ENCODE assay signal across 15 mouse cellular contexts in the genomic region with DNA sequence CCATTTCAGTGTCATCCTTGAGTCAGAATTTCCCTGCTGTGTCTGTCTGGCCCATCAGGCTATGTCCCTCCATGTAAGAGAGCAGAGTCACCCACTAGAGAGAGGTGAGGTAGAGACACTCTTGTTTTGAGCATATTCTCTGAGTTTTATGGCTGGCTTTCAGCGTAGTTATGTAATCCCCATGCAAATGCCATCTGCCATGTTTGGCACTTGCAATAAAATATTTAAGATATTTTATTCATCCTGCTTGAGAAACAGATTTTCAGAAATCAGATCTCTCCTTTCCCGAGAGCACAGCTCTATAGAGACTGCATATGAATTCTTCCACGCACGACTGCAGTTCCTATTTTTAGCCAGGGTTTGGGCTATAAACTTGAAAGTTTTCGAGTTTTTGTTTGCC.
DNase-seq lines count a peak whose midpoint lies in the region; ATAC-seq and TF ChIP-seq lines count a peak whose summit lies in the region.
"Had no signal": no experiment of that assay in that cellular context is flagged by ENCODE, and none has a peak within 500 bp of the region (broad histone marks: within the 10 kb centered on the region; RNA-seq: fewer than 3 reads in every experiment).

No protein-coding gene starts in this region.

- H3K4me3 ChIP-seq in forebrain, postnatal 0 days (ENCODE audit: low read depth, low read length): no peak overlapping the region
- H3K4me3 ChIP-seq in forebrain, embryonic 13.5 days: no peak overlapping the region
- H3K4me3 ChIP-seq in liver, embryonic 11.5 days (ENCODE audit: low read depth, low read length): no peak overlapping the region
- H3K4me3 ChIP-seq: embryonic facial prominence, embryonic 15.5 days; intestine, embryonic 15.5 days; limb, embryonic 12.5 days; myocyte had no signal

- no peak overlapping the region for H3K27ac ChIP-seq in forebrain, postnatal 0 days (ENCODE audit: low read depth, low read length)
- no peak overlapping the region for H3K27ac ChIP-seq in forebrain, embryonic 13.5 days
- H3K27ac ChIP-seq in liver, embryonic 11.5 days (ENCODE audit: low read depth, low read length): no peak overlapping the region
- H3K27ac ChIP-seq: embryonic facial prominence, embryonic 15.5 days; intestine, embryonic 15.5 days; limb, embryonic 12.5 days had no signal

- H3K4me2 ChIP-seq in forebrain, postnatal 0 days (ENCODE audit: low read depth): no peak overlapping the region
- H3K4me2 ChIP-seq in forebrain, embryonic 13.5 days: no peak overlapping the region
- H3K4me2 ChIP-seq in liver, embryonic 11.5 days: no peak overlapping the region
- H3K4me2 ChIP-seq: embryonic facial prominence, embryonic 15.5 days; intestine, embryonic 15.5 days; limb, embryonic 12.5 days; lung, embryonic 14.5 days had no signal

- peak; percentile 70 for DNase-seq in forebrain, postnatal 0 days
- DNase-seq in cerebellum, postnatal 25 days: peak; percentile 39 to 58
- DNase-seq in layer of hippocampus, adult 9-11 months: peak; percentile 64
- DNase-seq in right cerebral cortex, postnatal 25 days: peak; percentile 55
- DNase-seq in adrenal gland, postnatal 25 days: no peak
- no peak for DNase-seq in liver, embryonic 11.5 days (ENCODE audit: low spot score)
- no peak for DNase-seq in thymus, postnatal 4 days
- DNase-seq: B cell, adult 2 months; heart, postnatal 4 days; lung, embryonic 14.5 days had no signal

- H3K36me3 ChIP-seq in forebrain, postnatal 0 days (ENCODE audit: insufficient read depth): no peaks in the 10 kb centered on the region
- no peaks in the 10 kb centered on the region for H3K36me3 ChIP-seq in forebrain, embryonic 13.5 days (ENCODE audit: poor library complexity, severe bottlenecking)
- no peaks in the 10 kb centered on the region for H3K36me3 ChIP-seq in liver, embryonic 11.5 days (ENCODE audit: control insufficient read depth, insufficient read depth, low read length)
- H3K36me3 ChIP-seq: embryonic facial prominence, embryonic 15.5 days; intestine, embryonic 15.5 days; limb, embryonic 12.5 days had no signal

- WGBS in forebrain, postnatal 0 days: 41% methylated on average over 5 of the region's 5 CpGs
- WGBS in forebrain, embryonic 13.5 days: 83% methylated on average over 5 of the region's 5 CpGs
- WGBS in liver, embryonic 11.5 days: 84% methylated on average over 5 of the region's 5 CpGs

- peak; percentile 76 for ATAC-seq in forebrain, postnatal 0 days
- no peak for ATAC-seq in forebrain, embryonic 13.5 days
- ATAC-seq in liver, embryonic 11.5 days (replicated peaks; ENCODE audit: low FRiP score): no peak
- ATAC-seq: intestine, embryonic 15.5 days had no signal

- H3K9me3 ChIP-seq in forebrain, postnatal 0 days (ENCODE audit: low read length): no peaks in the 10 kb centered on the region
- H3K9me3 ChIP-seq in forebrain, embryonic 13.5 days (replicated peaks): no peaks in the 10 kb centered on the region
- H3K9me3 ChIP-seq in liver, embryonic 11.5 days (ENCODE audit: control insufficient read depth, low read length): no peaks in the 10 kb centered on the region
- H3K9me3 ChIP-seq: embryonic facial prominence, embryonic 15.5 days; intestine, embryonic 15.5 days; limb, embryonic 12.5 days had no signal

- no peak overlapping the region for H3K9ac ChIP-seq in forebrain, postnatal 0 days
- H3K9ac ChIP-seq in forebrain, embryonic 13.5 days: no peak overlapping the region
- H3K9ac ChIP-seq in liver, embryonic 11.5 days (ENCODE audit: low read depth, low read length): no peak overlapping the region
- H3K9ac ChIP-seq: embryonic facial prominence, embryonic 15.5 days; intestine, embryonic 15.5 days; limb, embryonic 12.5 days; lung, embryonic 14.5 days had no signal

- no peaks in the 10 kb centered on the region for H3K27me3 ChIP-seq in forebrain, postnatal 0 days (ENCODE audit: insufficient read depth, low read length)
- no peaks in the 10 kb centered on the region for H3K27me3 ChIP-seq in forebrain, embryonic 13.5 days
- H3K27me3 ChIP-seq in liver, embryonic 11.5 days (replicated peaks; ENCODE audit: control insufficient read depth, insufficient read depth, low read length): no peaks in the 10 kb centered on the region
- H3K27me3 ChIP-seq: embryonic facial prominence, embryonic 15.5 days; intestine, embryonic 15.5 days; limb, embryonic 12.5 days had no signal

- no peaks in the 10 kb centered on the region; the same call in 1 of the 2 replicates for H3K4me1 ChIP-seq in forebrain, postnatal 0 days (ENCODE audit: insufficient read depth)
- no peaks in the 10 kb centered on the region for H3K4me1 ChIP-seq in forebrain, embryonic 13.5 days
- H3K4me1 ChIP-seq in liver, embryonic 11.5 days (replicated peaks; ENCODE audit: control insufficient read depth, insufficient read depth, low read length): no peaks in the 10 kb centered on the region
- H3K4me1 ChIP-seq: embryonic facial prominence, embryonic 15.5 days; intestine, embryonic 15.5 days; limb, embryonic 12.5 days had no signal

- TF ChIP-seq CTCF in forebrain, postnatal 0 days (IDR thresholded peaks at IDR 0.05; ENCODE audit: low read depth): no peak

Comparison
In these comparisons a context has a peak if more than half of its experiments do, and no peak if none do; other contexts are left out.
1. DNase-seq: peak in forebrain, postnatal 0 days (single experiment), cerebellum, postnatal 25 days (2 of 2), layer of hippocampus, adult 9-11 months (single experiment) and right cerebral cortex, postnatal 25 days (single experiment); none in adrenal gland, postnatal 25 days (single experiment), liver, embryonic 11.5 days (single experiment) and thymus, postnatal 4 days (single experiment).